Comparison of ENCODE assay signal across 9 mouse cellular contexts in the genomic region with DNA sequence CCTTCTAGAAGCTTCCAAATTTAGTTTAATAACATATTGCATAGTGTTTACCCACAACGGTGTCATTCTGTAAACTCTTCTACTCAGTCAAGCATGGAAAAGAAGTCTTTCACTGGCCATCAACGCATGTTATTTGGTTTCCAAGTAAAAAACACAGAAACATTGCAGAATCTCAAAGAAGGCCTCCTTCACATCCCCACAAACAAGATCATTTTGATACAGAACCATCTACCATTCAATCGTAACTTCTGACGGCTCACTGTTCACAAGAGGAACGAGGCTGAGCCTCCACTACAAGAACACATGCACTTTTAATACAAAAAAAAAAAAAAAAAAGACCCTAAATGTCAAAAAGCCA. TPM values are rescaled to one million over a fixed set of nuclear protein-coding genes. Genes with fewer than 3 reads are reported as not detected.
A peak's percentile ranks its signal among the peaks of the same experiment; 100 is the strongest.
DNase-seq lines count a peak whose midpoint lies in the region; ATAC-seq and TF ChIP-seq lines count a peak whose summit lies in the region.
"Had no signal": no experiment of that assay in that cellular context is flagged by ENCODE, and none has a peak within 500 bp of the region (broad histone marks: within the 10 kb centered on the region; RNA-seq: fewer than 3 reads in every experiment).

No protein-coding gene starts in this region.

- H3K9me3 ChIP-seq in heart, embryonic 10.5 days, result no peaks in the 10 kb centered on the region
- H3K9me3 ChIP-seq in CH12.LX (replicated peaks; ENCODE audit: low read length), result no peaks in the 10 kb centered on the region
- H3K9me3 ChIP-seq in forebrain, embryonic 13.5 days (replicated peaks), result no peaks in the 10 kb centered on the region
- no peaks in the 10 kb centered on the region for H3K9me3 ChIP-seq in liver, embryonic 15.5 days (replicated peaks)

- TF ChIP-seq EP300 in CH12.LX (IDR thresholded peaks at IDR 0.05; ENCODE audit: low read length), result no peak

- H3K4me3 ChIP-seq in heart, embryonic 10.5 days, result peak overlapping the region; percentile 90
- peak overlapping the region; percentile 65 to 93 (median 72) for H3K4me3 ChIP-seq in CH12.LX (replicated peaks in 1 of 3; ENCODE audit: low read depth in 2 of 3, low read length in 2 of 3, poor library complexity in 1 of 3)
- H3K4me3 ChIP-seq in forebrain, embryonic 13.5 days, result peak overlapping the region; percentile 99
- H3K4me3 ChIP-seq in liver, embryonic 15.5 days (replicated peaks), result peak overlapping the region; percentile 97

- in situ Hi-C loops in CH12.LX (cut with MboI; ENCODE audit: low pct_ligation_motif_present, low pct_unique_long_range_greater_than_20kb, low sequenced_read_pairs), result no loop called here

- H3K27me3 ChIP-seq in heart, embryonic 10.5 days (ENCODE audit: insufficient read depth, poor library complexity, severe bottlenecking), result no peaks in the 10 kb centered on the region
- H3K27me3 ChIP-seq in CH12.LX (replicated peaks), result no peaks in the 10 kb centered on the region
- no peaks in the 10 kb centered on the region for H3K27me3 ChIP-seq in forebrain, embryonic 13.5 days
- no peaks in the 10 kb centered on the region for H3K27me3 ChIP-seq in liver, embryonic 15.5 days

- H3K4me2 ChIP-seq in CH12.LX (ENCODE audit: insufficient read depth, low read depth, poor library complexity, severe bottlenecking), result peak overlapping the region; percentile 100
- H3K4me2 ChIP-seq in forebrain, embryonic 13.5 days, result peak overlapping the region; percentile 80
- peak overlapping the region; percentile 69 for H3K4me2 ChIP-seq in liver, embryonic 15.5 days

- H3K79me2 ChIP-seq in CH12.LX (replicated peaks; ENCODE audit: control insufficient read depth, extremely low read depth, insufficient read depth, poor library complexity, severe bottlenecking), result peaks cover 54% of the 10 kb centered on the region

- 41% methylated on average over 5 of the region's 5 CpGs for WGBS in heart, embryonic 10.5 days
- 19% methylated on average over 5 of the region's 5 CpGs for WGBS in forebrain, embryonic 13.5 days
- 15% methylated on average over 5 of the region's 5 CpGs for WGBS in liver, embryonic 15.5 days (ENCODE audit: insufficient replicate concordance)

- no peak for TF ChIP-seq CTCF in CH12.LX (conservative IDR thresholded peaks at IDR 0.05 in 1 of 2, IDR thresholded peaks at IDR 0.05 in 1 of 2; ENCODE audit: low read depth in 2 of 2, low read length in 2 of 2)

- no peak for TF ChIP-seq RAD21 in CH12.LX (IDR thresholded peaks at IDR 0.05; ENCODE audit: low read depth, low read length)

- peak overlapping the region; percentile 79 for H3K9ac ChIP-seq in CH12.LX (ENCODE audit: insufficient read depth, low read depth)
- H3K9ac ChIP-seq in forebrain, embryonic 13.5 days, result peak overlapping the region; percentile 97
- peak overlapping the region; percentile 100 for H3K9ac ChIP-seq in liver, embryonic 15.5 days

- ATAC-seq in forebrain, embryonic 13.5 days, result no peak
- no peak for ATAC-seq in liver, embryonic 15.5 days (ENCODE audit: insufficient read depth)

- 0 out of 2 replicates have a peak, but pooled peaks cover 2% of the 10 kb centered on the region for H3K36me3 ChIP-seq in heart, embryonic 10.5 days
- peaks cover 0 to 13% of the 10 kb centered on the region in 2 experiments for H3K36me3 ChIP-seq in CH12.LX (replicated peaks in 1 of 2; ENCODE audit: control insufficient read depth in 1 of 2, insufficient read depth in 1 of 2, low read length in 1 of 2)
- no peaks in the 10 kb centered on the region for H3K36me3 ChIP-seq in forebrain, embryonic 13.5 days (ENCODE audit: poor library complexity, severe bottlenecking)
- H3K36me3 ChIP-seq in liver, embryonic 15.5 days (replicated peaks), result peaks cover 11% of the 10 kb centered on the region

- DNase-seq in heart, embryonic 10.5 days (ENCODE audit: low spot score), result no peak
- no peak for DNase-seq in heart, adult 8-10 months (ENCODE audit: low spot score)
- no peak for DNase-seq in CH12.LX (ENCODE audit: extremely low read depth)
- DNase-seq in adrenal gland, postnatal 36 days, result no peak
- no peak for DNase-seq in thymus, postnatal 36 days
- no peak for DNase-seq in embryo, embryonic 10 days (ENCODE audit: low spot score)

- H3K27ac ChIP-seq in heart, embryonic 10.5 days, result peak overlapping the region; percentile 100; the same call in 1 of the 2 replicates
- H3K27ac ChIP-seq in CH12.LX (ENCODE audit: insufficient read depth, low read depth), result no peak overlapping the region
- H3K27ac ChIP-seq in forebrain, embryonic 13.5 days, result no peak overlapping the region
- peak overlapping the region; percentile 95 for H3K27ac ChIP-seq in liver, embryonic 15.5 days (replicated peaks)

- no peak for TF ChIP-seq POLR2A in CH12.LX (IDR thresholded peaks at IDR 0.05; ENCODE audit: low read depth, low read length)

- dilution Hi-C loops in CH12.LX (cut with MboI; ENCODE audit: extremely low pct_ligation_motif_present, extremely low pct_unique_long_range_greater_than_20kb, low sequenced_read_pairs), result no loop called here

- H3K4me1 ChIP-seq in heart, embryonic 10.5 days, result peaks cover 7% of the 10 kb centered on the region
- H3K4me1 ChIP-seq in CH12.LX (ENCODE audit: control insufficient read depth in 1 of 2, insufficient read depth in 2 of 2), result peaks cover 8 to 48% of the 10 kb centered on the region in 2 experiments
- peaks cover 29% of the 10 kb centered on the region for H3K4me1 ChIP-seq in forebrain, embryonic 13.5 days
- peaks cover 40% of the 10 kb centered on the region for H3K4me1 ChIP-seq in liver, embryonic 15.5 days (replicated peaks)

TF ChIP-seq in CH12.LX, 34 proteins besides CTCF, POLR2A, EP300 and RAD21:
- TF ChIP-seq GABPA (IDR thresholded peaks at IDR 0.05; ENCODE audit: insufficient replicate concordance, low read depth, low read length) (no peak), ELF1 (IDR thresholded peaks at IDR 0.05; ENCODE audit: low read depth, low read length) (no peak), MXI1 (IDR thresholded peaks at IDR 0.05; ENCODE audit: low read depth, low read length) (peak; percentile 7; the same call in 1 of the 2 replicates), TBP (conservative IDR thresholded peaks at IDR 0.05; ENCODE audit: low read depth, low read length) (0 out of 2 replicates have a peak, but pooled peaks have one; percentile 21)

RNA-seq across cellular contexts. Expression of a gene that starts 1.2 kb away (rescaled TPM):
- polyA plus RNA-seq in heart, embryonic 10.5 days (2016; fragmentation: Nextera tagmentation; extraction: Ambion mirVana), result 23.7 and 28.0 TPM in 2 replicates
- 10 to 100 TPM; 46.6 to 51.9 (median 49.2) TPM for total RNA-seq in heart, adult 8-10 months (2022)
- total RNA-seq in CH12.LX (2012; rRNA removed) (46.3 and 53.8 TPM in 2 replicates), CH12.LX (2014; rRNA removed) (31.7 and 32.6 TPM in 2 replicates)
- 30.3 and 32.5 TPM in 2 replicates for polyA plus RNA-seq in CH12.LX (2012; ENCODE audit: insufficient read length, low read depth)
- 32.2 and 36.0 TPM in 2 replicates for polyA plus RNA-seq in forebrain, embryonic 13.5 days (2015; fragmentation: Nextera tagmentation; extraction: Ambion mirVana)
- polyA plus RNA-seq in liver, embryonic 15.5 days (2015; fragmentation: Nextera tagmentation; extraction: Ambion mirVana), result 32.5 and 36.6 TPM in 2 replicates
- total RNA-seq in adrenal gland, postnatal 36 days (2021), result 10 to 100 TPM; 55.6 to 64.4 TPM

RNA-seq across cellular contexts. Expression of a gene that starts 26.4 kb away (rescaled TPM):
- not detected in 2 replicates for polyA plus RNA-seq in heart, embryonic 10.5 days (2016; fragmentation: Nextera tagmentation; extraction: Ambion mirVana)
- total RNA-seq in heart, adult 8-10 months (2022), result not detected
- total RNA-seq in CH12.LX (2012; rRNA removed) (not detected in 2 replicates), CH12.LX (2014; rRNA removed) (not detected in 2 replicates)
- not detected in 2 replicates for polyA plus RNA-seq in CH12.LX (2012; ENCODE audit: insufficient read length, low read depth)
- not detected in 2 replicates for polyA plus RNA-seq in forebrain, embryonic 13.5 days (2015; fragmentation: Nextera tagmentation; extraction: Ambion mirVana)
- polyA plus RNA-seq in liver, embryonic 15.5 days (2015; fragmentation: Nextera tagmentation; extraction: Ambion mirVana), result not detected in 2 replicates
- total RNA-seq in adrenal gland, postnatal 36 days (2021), result not detected
- polyA plus RNA-seq: gonadal fat pad, adult 2 months had no signal

RNA-seq across cellular contexts. Expression of a gene that starts 44.1 kb away (rescaled TPM):
- polyA plus RNA-seq in heart, embryonic 10.5 days (2016; fragmentation: Nextera tagmentation; extraction: Ambion mirVana), result 32.2 and 36.1 TPM in 2 replicates
- total RNA-seq in heart, adult 8-10 months (2022), result 10 to 100 TPM; 14.1 to 18.4 (median 15.3) TPM
- 34.6 and 37.2 TPM in 2 replicates for total RNA-seq in CH12.LX (2012; rRNA removed)
- 25.1 and 26.0 TPM in 2 replicates for total RNA-seq in CH12.LX (2014; rRNA removed)
- 50.4 and 52.9 TPM in 2 replicates for polyA plus RNA-seq in CH12.LX (2012; ENCODE audit: insufficient read length, low read depth)
- polyA plus RNA-seq in forebrain, embryonic 13.5 days (2015; fragmentation: Nextera tagmentation; extraction: Ambion mirVana), result 25.2 and 27.3 TPM in 2 replicates
- polyA plus RNA-seq in liver, embryonic 15.5 days (2015; fragmentation: Nextera tagmentation; extraction: Ambion mirVana), result 17.9 and 18.4 TPM in 2 replicates
- 10 to 100 TPM; 46.8 to 47.1 TPM for total RNA-seq in adrenal gland, postnatal 36 days (2021)

Comparison
In these comparisons a context has a peak if more than half of its experiments do, and no peak if none do; other contexts are left out.
1. H3K27ac ChIP-seq: peak in heart, embryonic 10.5 days (single experiment) and liver, embryonic 15.5 days (single experiment); none in CH12.LX (single experiment) and forebrain, embryonic 13.5 days (single experiment).
2. Peak in every context shown above with its lines, with median percentiles within 50 percentile points of each other: H3K4me3 ChIP-seq, H3K4me2 ChIP-seq and H3K9ac ChIP-seq.